Mouse (Mus musculus) spleen, adult 12 weeks (tissue): Measurements from ENCODE around the gene Itfg1.
A peak's percentile ranks its signal among the peaks of the same experiment; 100 is the strongest.
"Not testable (repeated sequence)": the region's sequence is repeated elsewhere in the genome, so short reads cannot be mapped to it uniquely, and the experiment has no call there.

ENCODE experiments used
- DNase-seq: peaks from one replicate; pipeline ENCODE4 v3.0.0; 2022; ENCODE audit warnings: low spot score

Itfg1 gene

DNA sequence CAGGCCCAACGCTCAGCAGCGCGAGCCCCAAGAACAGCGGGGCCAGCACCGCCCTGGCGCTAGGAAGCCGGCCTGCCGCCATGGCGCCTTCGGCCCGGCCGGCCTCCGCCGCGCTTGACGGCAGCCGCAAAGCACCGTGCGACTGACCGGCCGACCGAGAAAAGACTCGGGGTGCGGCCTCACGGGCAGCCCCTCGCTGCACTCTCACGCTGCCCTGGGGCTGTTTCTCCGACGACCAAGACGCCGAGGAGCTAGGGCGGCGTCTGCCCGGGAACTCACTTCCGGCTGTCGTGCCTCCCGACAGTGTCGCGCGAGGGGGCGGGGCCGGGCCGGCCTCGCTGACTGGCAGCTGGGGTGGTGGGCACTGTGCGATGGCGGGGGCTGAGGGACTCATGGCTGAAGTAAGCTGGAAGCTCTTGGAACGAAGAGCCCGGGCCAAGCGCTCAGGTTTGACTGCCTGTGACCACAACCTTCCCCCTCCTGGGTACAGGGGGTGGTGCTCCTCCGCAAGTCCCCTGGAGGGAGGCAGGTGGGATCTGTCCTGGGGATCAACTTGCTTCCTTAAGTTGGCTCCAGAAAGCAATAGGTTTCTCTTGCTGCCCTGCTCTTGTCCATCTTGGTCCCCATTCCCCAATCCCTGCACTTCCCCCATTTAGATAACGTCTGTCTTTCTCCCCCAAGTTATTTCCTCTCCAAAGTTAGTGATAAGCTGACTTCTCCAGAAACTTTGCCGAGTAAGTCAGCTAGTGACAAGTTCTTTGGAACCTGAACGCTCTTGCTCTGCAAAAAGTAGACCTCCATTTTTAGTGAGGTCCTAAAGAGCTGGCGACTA lies at the start of gene Itfg1, which contains the start of gene Phkb:
Gene Itfg1, minus strand, starts transcription at position 265 of the 832 bp plus-strand sequence.
Gene Phkb, plus strand, starts transcription at position 303 of the 832 bp plus-strand sequence.
- DNase-seq: peak; percentile 88

DNA sequence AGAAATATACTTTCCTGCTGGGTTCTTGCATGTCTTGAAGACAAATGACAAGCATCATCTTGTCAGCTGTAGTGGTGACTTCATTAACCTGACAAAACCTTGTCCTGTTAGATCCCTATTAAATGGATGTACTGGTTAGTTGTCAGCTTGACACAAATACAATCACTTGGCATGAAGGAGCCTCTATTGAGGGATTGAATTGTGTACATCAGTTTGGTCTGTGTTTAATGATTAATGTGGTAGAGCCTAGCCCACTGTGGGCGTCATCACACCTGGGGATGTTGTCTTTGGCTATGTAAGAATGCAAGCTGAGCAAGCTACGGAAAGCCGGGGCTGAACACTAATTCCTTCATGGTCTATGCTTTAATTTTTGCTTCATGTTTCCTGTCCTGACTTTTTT lies 44.1 kb upstream of the Itfg1 start:
- DNase-seq: no peak

DNA sequence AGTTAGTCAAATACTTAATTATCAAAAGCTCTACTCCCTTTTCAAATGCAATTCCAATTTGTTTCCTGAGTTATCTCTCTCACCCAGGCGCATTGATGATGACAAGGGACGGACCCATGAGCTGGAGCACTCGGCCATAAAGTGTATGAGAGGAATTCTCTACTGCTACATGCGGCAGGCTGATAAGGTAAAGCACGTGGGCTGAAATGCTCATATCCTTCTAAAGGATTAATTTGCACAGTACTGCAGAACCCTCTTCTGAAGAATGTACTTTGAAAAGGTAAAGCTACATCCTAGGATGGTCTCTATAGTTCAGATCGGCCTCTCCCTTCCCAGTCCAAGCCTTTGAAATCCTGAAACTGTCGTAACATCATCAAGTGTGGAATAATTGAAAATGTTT lies 38.9 kb upstream of the Itfg1 start:
- DNase-seq: no peak

DNA sequence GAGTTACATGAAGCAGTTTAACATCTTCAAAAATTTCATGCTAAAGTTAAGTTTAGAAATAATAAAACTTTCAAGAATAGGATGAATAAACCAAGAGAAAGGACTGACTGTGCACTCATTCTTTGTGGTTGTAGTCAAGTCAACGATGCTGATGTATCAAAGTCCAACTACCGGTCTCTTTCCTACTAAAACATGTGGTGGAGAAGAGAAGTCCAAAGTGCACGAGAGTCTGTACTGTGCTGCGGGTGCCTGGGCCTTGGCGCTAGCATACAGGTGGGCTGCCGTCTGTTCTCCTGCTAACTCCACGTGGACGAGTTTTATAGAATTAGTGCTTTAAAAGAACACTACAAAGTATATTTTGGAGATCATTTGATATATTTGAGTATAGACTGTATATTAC lies 37.3 kb upstream of the Itfg1 start:
- no peak for DNase-seq

DNA sequence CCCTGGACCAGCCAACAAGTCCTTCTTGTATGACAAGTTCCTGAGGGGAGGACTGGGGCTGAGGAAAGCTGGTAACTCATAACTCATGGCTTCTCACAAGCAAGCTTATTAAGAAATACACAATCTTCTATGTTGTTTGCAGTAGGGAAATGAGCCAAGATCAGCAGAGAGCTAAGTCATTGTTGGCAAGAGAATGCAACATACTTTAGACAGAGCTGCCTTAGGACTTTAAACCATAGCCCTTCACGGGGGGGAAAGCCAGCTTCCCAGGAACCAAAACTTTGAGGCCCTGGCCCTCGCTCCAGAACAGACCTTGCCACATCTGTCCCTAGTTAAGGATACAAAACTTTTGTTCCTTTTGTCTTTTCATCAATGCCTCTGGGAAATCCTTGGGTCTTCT lies 30.9 kb upstream of the Itfg1 start:
- DNase-seq: no peak

DNA sequence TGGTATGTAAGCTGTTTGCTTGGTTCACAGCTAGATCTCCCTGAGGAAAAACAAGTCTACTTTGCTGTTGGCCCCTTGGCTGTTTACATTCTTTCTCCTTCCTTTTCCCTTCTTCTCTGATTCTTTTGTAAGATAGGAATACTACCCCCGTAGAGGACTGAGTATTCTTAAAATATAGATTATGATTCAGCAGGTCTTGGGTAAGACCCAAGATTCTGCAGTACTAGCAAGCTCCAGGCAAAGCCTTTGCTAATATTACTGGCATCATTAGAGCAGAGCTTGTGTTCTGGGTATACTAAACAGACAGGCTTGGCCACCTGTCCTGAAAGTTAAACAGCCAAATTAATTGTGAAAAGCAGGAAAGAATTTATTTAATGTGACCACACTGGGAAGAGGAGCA lies 21.7 kb upstream of the Itfg1 start:
- DNase-seq: no peak

DNA sequence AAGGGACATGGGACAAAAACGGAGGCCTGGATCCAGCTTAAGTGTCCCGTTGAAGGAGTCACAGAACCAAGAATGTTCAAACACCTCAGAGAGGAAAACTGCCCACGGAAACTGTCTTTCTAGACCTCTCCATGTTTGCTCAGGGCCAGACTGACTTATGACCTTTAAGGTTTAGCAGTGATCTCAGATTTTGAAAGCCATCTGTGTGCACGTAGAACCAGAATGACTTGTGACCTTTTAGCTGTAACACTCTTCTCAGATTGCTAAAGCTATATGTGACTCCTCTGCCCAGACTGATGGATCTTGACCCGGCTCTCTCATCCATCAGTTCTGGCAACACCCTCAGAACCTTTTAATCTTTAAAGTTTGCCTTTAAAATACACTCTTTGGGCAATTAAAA lies 19.9 kb upstream of the Itfg1 start:
- DNase-seq: no peak

DNA sequence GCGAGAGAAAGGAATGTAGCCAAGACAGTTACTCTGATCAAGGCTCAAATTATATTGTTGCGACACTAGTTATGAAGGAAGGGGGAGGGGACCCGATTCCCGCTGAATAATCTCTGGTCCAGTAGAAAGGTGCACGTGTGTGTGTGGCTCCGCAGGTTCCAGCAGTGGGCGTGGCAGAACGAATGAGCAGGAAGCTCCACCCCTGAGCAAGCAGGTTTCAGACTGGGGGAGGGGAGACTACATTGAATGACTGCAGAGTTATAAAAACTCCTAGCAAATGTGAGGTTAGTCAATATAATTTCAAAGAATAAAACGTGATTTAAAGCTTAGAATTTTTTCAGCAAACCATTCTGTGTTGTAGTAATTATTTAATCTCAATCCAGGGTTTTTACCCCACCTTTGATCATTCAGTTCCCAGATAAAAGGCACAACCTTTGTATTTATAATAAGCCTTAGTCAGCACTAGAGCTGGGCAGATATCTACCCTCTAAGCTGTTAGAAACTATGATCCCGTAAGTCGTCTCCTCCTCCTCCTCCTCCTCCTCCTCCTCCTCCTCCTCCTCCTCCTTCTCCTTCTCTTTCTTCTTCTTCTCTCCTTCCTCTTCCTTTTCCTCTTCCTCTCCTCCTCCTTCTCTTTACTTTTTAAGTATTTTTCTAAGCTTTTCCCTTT lies 16.6 kb upstream of the Itfg1 start:
- not testable (repeated sequence) for DNase-seq

DNA sequence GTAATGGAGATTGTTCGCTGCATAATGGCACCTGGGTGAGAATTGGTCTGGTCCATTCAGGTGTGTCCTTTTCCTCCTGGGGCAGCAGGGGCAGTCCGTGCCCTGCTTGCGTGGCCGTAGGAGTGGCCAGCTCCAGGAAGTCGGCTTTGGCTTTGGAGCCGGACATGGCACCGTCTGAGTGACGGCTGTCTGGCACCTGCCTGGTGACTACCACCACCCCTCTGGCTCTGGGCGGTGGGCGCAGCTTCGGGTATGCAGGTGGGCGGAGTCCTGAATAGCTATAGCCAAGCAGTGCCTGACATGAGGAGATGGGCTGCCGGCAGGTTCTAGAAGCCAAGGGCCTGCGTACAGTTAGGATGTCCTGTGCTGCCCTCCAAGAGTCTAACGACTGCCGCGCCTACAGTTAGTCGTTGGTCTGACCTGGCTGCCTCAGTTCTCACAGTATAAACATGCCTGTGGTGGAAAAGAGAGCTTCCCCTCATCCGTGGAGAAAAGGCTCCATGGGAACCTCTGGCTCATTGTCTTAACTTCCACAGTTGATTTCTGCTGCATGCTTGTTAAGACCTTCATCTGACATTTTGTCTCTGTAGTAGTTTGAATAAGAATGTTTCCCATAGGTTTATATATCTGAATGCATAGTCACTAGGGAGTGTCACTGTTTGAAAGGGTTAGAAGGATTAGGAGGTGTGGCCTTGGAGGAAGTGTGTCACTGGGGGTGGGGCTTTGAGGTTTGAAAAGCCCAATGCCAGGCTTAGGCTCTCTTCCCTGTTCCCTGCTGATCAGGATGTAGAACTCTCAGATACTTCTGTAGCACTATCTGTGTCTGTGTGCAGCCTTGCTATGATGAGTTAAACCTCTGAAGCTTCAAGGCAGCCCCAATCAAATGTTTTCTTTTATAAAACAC lies 13.8 kb upstream of the Itfg1 start:
- DNase-seq: no peak

DNA sequence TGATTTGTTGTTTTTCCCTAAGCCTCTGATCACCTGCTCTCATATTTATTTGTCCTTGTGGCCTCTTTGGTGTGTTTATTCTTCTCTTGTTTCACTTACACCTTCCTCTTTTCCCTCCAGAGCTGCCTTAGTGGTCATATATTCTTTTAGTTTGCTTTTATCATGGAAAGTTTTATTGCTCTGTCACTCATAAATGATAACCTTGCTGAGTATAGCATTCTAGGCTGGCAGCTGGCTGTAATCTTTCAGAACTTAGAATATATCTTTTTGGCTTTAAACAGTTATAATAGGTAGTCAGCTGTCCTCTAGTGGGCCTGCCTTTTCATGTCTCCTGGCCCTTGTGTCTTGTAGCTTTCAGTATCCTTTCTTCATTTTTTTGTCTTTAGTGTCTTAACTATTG lies 5.2 kb upstream of the Itfg1 start:
- no peak for DNase-seq

DNA sequence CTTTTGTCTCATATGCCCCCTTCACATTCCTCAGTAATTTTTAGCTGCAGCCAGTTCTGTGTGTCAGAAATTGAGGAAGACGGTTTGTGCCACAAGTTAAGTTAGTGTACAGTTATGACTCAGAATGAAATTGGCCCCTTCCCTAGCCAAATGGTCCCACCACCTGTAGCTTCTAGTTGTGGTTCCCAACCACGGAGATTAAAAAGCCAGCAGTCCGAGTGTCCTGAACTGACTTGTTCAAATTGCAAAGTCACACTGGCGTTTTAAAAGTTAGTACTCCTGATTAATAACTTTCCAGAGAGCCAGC lies 721 bp upstream of the Itfg1 start:
- no peak for DNase-seq

DNA sequence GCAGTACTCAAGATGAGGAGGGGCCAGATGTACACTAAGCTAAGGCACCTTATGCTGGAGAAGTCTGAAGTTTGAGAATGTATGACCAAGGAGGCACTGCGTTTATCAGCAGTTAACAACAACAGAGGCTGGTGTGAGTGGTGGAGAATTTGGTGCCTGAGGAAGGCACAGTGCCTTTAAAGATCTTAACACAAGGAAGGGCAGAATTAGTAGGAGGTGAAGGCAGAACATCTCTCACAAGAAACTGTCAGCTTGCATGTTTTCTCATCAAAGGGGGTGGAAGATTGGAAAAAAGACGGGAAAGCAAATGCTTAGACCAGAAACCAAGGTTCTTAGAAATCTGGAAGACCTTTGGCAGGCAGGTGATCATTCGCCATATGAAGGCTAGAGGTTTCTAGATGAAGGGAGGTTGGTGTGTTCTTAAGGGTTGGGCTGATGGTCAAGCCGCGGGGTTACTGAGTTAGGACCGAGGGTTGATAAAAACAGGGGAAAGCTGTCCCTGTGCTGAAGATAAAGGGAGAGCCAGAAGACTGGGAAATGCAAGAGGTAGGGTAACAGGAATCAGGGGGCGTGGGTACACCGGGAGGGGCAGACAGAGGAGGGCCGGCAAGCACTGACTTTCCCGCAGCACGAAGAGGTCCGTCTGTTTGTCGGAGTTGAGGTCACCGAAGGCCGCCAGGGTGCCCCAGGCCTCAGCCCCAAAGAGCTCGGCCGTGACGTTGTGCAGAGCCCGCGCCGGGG lies 635 bp downstream of the Itfg1 start:
- DNase-seq: no peak

DNA sequence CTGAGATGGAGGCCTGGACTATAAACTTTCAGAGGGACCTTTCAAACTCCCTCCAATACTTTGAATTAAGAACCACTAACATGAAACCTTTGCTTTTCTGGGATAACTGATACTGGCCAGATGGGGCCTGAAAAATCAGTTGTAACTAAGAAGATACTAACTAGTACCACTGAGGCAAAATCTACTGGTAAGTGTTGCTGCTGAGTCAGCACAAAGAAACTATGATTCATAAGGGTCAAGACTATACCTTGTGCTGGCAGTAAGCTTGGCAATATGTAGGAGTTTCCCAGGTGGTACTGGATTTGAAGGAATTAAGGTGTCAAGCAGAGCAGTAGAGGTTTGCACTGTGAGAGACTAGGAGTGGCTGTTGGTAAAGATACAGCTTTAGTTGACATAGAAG lies 27.1 kb downstream of the Itfg1 start:
- DNase-seq: no peak

DNA sequence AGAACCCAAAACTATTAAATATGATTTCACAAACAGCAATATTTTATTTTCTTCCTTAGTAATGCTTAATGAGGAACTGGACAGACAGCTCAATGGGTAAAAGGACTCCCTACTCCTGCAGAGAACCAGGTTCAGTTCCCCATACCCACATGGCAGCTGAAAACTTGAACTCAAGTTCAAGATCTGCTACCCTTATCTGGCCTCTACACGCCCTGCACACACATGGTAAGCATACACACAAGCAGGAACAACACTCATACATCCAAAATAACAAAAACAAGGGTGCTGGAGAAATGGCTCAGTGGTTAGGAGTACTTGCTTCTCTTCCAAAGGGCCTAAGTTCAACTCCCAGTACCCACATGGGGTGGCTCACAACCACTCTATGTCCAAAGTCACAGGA lies 39.3 kb downstream of the Itfg1 start:
- DNase-seq: no peak

DNA sequence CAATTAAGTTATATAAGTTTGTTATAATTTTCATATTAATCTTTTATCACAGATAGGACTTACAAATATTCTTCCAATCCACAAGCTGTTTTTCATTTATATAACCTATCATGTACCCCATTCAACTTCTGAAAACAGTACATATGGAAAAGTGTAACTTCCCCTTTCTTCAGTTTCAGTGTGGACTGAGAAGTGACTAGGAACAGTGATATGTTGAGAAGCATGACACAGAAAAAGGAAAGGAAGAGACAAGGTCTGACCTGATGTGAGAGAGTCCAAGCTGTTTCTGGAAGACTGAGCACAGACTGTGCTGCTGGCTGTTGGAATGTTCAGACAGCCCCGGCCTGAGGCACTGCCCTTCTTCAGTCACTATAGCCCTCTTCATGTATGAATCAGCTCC lies 40.6 kb downstream of the Itfg1 start:
- no peak for DNase-seq

DNA sequence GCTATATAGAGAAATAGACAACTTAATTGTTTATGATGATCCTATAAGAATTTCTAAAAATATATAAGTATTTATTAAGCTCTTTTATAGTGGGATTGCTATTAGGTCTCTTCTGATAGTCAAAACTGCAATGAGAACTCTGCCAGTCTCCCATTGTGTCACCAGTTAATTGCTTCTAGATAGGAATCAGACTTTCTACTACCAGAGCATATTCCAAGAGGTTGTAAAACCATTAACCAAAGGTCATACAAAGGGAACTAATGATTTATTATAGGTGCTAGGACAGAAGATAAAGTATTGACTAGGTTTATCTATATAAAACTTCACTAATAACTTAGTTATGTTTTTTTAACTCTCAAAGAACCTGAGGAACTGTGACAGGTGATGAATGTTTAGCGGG lies 44.3 kb downstream of the Itfg1 start:
- DNase-seq: not testable (repeated sequence)

DNA sequence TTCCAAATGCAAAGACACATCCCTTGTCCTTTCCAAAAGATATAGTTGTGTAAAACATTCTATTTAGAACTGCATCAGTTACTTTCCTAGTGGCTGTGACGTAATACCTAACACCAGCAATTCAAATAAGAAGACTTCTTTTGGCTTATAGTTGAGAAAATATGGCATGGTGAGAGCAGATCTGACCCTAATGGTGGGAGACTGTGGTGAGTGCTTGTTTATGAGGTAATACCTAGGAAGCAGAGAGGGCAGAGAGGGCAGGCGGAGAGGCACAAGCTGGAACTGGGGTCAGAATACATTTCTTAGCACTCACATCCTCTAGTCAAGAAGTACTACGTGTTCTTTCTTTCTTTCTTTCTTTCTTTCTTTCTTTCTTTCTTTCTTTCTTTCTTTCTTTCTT lies 52.4 kb downstream of the Itfg1 start:
- no peak for DNase-seq

DNA sequence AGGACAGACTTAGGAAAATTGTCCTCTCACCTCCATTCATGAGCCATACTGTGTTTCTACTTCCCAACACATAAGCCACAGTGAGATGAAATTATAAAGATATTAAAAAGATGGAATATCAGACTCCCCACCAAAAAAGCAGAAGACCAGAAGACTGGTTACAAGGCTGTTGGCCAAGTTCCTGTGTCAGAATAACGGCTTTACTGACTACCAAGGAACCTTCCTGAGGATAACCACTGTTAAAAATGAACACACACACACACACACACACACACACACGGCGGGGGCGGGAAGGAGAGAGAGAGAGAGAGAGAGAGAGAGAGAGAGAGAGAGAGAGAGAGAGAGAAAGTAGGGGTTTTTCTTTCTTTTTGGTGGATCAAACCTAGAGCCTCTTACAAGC lies 52.8 kb downstream of the Itfg1 start:
- no peak for DNase-seq

DNA sequence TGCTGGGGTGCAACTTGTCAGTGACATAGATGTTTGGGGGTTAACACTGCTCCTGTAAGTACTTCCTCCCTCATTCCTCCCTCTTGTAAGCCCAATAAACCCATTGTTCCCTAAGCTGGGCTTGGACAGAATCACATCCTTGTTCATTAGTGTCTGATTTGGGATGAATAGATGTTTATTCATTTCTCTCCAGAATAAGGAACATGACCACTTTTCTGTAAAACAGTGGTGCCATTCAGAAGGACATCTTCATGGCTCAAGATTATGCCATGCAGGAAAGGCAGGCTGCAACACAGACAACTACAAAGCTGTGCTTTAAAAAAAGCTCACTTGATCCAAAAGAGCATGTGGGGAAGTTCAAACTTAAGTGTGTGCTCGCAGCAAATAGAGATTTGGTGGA lies 55.2 kb downstream of the Itfg1 start:
- DNase-seq: no peak

DNA sequence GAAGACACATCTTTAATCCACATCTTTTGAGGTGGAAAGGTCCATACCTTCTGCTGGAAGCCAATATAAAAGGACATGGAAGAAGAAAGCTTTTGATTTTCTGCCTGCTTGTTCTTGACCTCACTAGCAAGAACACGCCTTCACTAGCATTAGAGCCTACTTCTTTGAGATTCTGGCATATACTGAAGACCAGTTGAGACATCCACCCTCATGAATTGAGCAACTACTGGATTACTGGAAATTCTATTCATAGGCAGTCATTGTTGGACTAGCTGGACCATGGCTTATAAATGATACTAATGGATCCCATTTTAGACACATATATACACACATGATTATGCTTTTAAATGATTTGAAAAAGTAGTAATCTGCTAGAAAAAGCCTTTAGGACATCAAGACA lies 56.9 kb downstream of the Itfg1 start:
- no peak for DNase-seq

DNA sequence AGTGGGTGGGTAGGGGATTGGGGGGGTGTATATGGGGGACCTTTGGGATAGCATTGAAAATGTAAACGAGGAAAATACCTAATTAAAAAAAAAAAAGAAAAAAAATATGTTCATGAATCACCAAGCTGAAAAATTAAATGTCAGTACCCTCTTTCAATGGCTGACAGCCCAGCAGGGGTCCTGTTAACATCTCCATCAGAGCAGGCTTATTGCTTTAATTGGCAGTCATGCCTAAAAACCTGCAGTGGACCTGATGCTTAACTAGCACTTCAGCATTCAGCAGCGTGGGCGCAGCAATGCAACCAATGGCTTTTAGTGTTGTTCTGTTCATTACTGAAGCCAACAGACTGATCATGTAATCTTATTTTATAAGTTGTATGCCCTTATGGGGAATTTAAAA lies 60.6 kb downstream of the Itfg1 start:
- DNase-seq: no peak

DNA sequence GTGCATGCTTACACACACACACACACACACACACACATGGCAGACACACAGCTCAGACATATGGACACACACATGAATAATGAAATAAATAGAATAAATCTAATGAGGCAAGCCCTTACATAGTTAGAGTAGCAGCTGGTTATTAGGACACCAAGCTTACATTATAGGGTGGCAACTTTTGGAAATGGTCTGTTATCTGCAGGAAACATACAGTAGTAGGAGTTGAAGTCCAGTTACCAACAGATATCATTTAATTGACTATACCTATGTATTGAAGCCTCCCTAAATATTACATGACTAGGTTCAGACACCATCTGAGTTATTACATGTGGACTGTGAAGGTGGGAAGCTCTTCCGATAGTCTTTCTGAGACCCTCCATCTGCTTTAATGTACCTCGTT lies 95.7 kb downstream of the Itfg1 start:
- DNase-seq: no peak
